Mouse (Mus musculus) adrenal gland (tissue): ENCODE results near the gene Acacb.

Experiments
- intact Hi-C: fragments of 180-260 bp; cut with DNase I; formaldehyde crosslinking; loops from one replicate; pipeline ENCODE4 v1.15.1; 2025

Acacb gene

DNA sequence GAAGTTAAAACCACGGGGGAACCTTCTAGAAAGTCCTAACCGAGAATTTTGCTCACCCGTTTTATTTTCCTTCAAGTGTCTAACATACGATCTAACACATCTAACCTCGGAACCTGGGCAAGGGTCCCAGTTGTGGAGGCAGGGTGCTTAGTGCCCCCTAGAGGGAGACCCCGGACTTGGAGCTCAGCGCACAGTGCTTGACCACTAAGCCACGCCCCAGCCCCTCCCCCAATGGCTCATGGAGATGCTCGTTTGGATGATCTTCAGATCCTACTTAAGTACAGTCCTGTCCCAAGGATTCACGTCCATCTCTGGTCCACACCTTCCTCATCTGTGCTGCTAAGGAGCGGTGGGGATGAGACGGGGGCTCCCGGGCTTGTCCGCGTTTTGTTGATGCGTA lies 28.3 kb downstream of the Acacb start:
- intact Hi-C loops = no loop called here

DNA sequence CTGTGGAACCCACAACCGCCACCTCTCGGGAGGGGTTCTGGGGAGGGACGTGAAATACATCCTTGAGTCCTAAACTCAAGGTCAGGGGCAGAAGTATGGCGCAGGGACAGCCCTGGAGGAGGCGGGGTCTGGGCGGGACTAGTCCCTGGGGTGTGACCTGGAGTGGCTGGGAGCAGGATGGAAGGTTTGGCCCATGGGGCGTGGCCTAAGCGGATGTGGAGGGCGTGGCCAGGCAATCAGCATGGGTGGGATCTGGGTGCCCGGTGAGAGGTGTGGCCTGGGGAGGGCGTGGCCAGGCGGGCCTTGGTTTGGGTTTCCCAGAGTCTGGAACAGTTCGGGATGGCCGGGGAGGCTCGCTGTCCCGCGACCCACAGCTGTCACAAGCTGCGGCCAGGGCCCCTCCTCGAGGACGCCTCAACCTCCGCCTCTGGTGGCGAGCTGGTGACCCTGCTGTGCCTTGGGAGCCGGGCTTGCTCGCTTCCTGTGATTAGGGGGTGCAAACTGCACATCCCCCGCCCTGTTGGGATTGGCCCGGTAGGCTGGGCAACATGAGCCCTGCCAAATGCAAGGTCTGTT lies 29.3 kb downstream of the Acacb start:
- intact Hi-C loops = no loop called here

DNA sequence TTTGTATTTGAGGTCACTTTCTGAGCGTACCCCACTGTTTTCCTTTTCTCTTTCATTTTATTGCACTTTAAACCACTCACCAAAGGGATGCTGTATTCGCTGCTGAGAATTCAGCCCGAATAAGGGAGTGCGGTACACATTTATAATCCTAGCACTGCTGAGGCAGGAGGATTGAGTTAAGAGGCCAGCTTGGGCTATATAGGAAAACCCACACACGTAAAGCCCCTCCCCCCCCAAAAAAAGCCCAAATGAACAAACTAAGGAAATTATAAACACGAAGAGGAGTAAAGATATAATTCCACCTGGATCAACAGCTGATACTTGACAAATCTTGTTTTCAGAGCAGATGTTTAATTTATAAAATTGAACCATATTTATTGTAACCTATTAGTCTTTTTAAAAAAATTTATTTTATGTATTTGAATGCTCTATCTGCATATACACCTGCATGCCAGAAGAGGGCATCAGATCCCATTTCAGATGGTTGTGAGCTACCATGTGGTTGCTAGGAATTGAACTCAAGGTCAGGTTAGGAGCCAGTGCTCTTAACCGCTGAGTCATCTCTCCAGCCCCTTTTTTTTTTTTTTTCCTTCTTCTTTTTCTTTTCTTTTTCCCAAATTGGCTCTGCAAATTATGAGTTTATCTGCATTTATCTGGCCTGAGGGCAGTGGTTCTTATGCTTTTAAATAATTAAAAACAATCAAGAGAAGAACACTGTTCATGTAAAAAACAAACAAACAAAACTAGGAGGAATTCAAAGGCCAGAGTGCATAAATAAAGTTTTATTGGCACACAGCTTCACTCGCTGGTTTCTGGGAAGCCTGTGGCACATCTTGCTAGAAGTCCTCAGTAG lies 30.4 kb downstream of the Acacb start:
- intact Hi-C loops = no loop called here

DNA sequence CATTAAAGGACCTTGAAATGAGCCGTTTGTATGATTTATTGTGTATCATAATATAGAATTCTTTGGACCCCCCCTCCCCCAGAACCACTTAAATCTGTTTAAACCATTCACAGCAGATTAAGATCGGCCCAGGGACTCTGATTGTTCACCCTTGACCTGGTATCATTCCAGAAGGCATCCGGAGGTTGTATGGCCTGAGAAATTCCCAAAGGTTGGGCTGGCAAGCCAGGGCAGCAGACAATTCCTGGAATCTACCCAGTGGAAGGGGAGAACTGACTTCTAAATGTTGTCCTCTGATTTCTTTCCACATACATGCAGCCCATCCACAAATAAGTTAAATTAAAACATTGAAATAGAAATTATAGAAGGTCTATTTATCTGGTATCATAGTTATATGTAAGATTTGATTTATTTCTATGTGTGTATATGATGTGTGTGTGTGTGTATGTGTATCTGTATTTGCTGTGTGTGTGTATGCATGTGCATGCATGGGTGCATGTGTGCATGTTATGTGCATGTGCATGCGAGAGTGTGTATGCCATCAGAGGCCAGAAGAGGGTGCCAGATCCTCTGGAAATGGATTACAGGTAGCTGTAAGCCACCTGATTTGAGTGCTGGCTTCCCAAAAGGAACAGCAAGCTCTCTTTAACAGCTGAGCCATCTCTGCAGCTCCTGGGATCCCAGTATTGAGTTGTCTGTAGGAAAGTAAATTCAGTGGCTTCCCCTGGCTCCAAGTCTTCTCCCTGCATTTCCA lies 31.8 kb downstream of the Acacb start:
- intact Hi-C loops = no loop called here

DNA sequence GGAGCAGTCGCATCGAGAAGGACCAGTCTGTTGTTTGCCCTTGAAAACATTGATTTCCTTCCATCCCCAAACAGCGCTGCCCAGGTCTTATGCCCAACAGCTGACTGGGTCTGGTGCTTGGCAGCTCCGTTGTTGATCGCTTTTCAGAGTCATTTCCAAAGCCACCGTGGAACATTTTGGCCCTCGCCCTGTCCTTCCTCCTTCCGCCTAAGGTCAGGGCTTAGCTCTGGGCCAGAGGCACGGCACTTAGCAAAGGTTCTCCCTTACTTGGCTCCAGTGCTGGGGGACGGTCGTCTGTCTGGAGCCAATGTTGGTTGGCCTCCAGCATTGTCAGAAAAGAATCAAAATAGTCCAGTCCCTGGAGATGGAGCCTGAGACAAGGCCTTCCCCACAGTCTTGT lies 33.2 kb downstream of the Acacb start:
- intact Hi-C loops = no loop called here

DNA sequence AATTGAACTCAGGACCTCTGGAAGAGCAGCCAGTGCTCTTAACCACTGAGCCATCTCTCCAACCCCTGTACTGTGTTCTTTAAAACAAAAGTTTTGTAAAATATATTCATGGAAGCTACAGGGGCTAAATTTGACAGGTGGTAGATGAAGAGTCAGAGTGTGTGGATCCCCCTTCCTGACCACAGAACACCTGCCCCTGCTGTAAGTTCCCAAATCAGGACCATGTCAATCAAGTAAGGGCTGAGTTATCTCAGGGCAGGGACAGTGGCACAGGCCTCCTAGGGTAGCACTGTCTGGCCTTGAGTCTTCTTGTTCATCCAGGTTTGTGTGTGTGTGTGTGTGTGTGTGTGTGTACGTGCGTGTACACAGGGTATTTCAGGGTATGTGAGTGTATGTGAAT lies 37.2 kb downstream of the Acacb start:
- intact Hi-C loops = loop anchor here (10.0 kb wide), 1 partner anchor 121 kb away; no protein-coding TSS in a partner anchor

DNA sequence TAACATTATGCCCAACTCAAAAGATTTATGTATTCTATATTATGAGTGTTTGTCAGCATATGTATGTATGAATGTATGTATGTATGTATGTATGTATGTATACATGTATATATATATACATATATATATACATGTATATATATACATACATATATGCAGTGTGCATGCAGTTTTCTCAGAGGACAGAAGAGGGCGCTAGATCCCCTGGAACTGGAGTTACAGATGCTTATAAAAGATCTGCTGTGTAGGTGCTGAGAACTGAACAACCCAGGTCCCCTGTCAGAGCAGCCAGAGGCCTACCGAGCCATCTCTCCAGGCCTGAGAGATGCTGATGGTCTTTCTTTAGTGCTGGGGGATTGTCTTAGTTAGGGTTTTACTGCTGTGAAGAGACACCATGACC lies 40.8 kb downstream of the Acacb start:
- intact Hi-C loops = loop anchor here (10.0 kb wide), 1 partner anchor 118 kb away; no protein-coding TSS in a partner anchor

DNA sequence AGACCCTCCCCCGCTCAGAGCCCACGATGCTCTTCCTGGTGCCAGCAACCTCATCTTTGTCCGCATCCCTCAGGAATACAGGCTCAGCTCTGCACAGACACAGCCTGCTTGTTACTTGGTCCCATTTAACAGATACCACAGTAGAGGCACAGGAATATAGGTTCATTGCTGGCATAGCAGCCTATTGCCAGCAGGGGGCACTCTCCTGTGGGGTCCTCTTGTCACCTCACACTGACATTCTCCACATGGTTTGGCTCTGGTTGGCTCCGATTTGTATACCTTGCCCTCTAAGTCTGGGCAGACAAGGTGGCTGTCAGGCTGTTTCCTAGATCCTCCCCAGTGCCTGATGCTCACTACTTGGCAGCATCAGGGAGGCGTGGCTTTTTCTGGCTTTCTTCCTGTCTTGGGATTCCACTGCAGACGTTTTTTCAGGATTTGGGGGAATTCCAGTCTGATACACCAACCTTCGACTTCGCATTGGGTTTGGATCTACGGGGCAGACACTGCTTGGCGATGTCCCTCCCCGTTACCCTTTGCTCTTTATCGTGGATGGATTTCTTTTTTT lies 42.6 kb downstream of the Acacb start:
- intact Hi-C loops = loop anchor here (10.0 kb wide), 1 partner anchor 116 kb away; no protein-coding TSS in a partner anchor

DNA sequence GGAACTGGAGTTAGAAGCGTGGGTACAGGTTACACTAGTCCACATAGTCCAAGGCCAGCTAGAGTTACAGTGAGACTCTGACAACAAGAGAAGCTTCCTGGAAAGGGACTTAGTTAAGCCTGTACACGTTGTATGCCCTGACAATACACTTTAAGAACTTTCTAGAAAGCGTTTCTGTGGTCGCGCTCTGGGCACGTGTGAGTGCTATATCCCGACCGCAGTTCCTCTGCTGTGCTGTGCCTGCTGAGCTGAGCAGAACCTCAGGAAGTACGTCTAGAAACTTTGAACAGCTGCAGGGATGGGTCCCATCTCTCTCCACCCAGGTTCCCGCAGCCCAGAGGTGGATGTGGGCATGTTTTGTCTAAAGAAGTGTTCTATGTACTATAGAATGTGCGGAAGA lies 47.8 kb downstream of the Acacb start:
- intact Hi-C loops = no loop called here

DNA sequence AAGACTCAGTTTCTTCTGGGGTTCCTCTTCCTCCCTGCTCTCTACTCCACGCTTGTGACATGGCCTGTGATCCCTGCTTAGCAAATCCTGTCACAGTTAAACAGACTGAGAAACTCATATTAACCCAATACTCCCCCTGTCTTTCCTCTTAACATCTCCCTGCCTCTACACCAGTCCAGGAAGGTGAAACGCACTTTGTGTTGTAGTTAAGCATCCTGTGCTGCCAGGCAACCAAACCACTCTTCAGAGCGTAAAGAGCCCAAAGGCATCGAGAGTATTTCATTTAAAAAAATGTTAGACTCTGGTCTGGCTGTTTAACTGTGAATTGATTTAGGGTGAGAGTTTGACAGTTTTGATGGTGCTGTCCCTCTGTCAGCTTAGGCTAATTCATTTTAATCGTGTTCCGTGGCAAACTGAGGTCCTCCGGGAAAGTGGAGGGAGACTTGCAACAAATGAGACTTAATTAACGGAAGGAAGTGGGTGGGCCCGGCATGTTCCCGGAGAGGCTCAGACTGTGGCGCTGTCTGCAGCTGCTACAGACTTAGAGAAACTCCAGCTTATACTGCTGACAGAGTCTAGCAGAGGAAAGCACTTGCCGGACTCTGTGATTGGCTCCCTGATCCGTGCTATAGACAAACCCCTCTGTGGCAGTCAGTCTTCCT lies 52.9 kb downstream of the Acacb start:
- intact Hi-C loops = no loop called here

DNA sequence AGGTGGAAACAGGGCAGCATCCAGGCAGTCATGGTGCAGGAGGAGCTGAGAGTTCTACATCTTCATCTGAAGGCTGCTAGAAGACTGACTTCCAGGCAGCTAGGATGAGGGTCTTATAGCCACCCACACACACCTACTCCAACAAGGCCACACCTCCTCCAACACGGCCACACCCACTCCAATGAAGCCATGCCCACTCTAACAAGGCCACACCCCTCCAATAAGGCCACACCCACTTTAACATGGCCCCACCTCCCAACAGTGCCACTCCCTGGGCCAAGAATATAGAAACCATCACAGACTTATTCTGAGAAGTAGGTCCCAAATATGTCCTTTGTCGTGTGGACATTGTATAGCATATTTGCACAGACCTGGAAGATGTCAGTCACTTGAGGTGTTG lies 59.8 kb downstream of the Acacb start:
- intact Hi-C loops = no loop called here

DNA sequence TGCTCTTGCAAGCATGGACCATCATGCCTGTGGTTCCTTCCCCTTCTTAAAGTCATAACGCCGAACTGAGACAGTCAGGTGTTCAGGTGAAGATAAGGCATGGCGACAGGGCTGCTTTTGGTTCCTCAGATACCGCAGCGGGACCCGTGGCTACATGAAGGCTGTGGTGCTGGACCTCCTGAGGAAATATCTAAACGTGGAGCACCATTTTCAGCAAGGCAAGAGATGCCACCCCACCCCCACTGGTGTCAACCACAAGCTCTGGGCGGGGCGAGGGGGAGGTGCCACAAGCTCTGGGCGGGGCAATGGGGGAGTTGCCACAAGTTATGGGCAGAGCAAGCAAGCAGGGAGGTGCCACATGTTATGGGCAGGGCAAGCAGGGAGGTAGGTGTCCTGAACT lies 66.8 kb downstream of the Acacb start:
- intact Hi-C loops = no loop called here

DNA sequence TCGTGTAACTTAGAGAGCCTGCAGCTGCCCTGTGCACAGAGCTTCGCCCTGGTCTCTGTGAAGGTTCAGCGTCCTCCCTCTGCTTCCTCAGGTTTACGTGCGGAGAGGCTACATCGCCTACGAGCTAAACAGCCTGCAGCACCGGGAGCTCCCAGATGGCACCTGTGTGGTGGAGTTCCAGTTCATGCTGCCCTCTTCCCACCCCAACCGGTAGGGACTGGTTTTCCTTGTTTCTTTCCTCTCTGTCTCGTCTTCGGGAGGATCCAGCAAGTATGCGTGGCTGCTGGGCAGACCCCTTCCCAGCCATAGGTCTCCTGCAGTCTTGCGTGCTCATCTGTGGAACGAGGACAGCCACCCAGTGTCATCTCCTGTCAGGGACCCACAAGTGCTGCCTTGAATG lies 72.4 kb downstream of the Acacb start:
- intact Hi-C loops = no loop called here

DNA sequence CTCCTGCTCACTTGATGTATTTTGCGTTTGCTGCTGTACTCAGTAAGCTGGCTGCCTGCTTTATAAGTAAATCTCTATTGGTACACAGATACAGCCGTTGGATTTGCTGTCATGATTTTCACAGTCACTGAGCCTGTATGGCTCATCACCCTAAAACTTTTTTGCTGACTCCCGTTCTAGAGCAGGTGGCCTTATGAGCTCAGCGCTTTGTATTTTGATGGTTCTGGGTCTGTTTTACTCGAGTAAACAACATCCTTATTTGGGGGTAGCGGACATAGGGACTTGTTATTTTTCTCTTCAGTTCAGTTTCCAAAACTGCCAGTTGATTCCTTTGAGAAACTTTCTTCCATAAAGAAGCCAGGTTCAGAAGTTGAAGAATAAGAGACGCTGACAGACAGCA lies 79.7 kb downstream of the Acacb start:
- intact Hi-C loops = no loop called here

DNA sequence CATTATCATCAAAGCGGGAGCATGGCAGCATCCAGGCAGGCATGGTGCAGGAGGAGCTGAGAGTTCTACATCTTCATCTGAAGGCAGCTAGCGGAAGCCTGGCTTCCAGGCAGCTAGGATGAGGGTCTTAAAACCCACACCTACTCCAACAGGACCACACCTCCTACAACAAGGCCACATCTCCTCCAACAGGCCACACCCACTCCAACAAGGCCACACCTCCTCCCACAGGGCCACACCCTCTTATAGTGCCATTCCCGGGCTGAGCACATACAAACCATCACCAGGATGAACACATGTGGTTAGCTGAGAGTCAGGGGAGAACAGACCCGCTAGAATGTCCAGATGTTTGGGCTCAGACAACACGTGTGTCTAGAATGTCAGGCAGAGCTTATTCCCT lies 82.6 kb downstream of the Acacb start:
- intact Hi-C loops = no loop called here

DNA sequence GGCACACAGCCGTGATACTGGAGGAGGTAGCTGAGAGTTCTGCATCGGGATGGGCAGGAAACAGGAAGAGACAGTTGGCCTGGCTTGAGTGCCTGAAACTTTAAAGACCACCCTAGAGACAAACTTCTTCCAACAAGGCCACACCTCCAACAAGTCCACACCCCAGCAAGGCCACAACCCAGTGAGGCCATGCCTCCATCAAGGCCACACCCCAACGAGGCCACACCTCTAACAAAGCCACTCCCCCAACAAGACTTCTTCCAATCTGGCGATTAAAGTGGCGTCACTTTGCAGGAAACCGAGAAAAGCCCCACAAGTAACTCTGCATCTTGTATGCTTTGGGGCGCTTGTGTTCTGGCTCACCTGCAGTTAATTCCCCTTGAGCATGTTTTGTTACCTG lies 92.6 kb downstream of the Acacb start:
- intact Hi-C loops = no loop called here

DNA sequence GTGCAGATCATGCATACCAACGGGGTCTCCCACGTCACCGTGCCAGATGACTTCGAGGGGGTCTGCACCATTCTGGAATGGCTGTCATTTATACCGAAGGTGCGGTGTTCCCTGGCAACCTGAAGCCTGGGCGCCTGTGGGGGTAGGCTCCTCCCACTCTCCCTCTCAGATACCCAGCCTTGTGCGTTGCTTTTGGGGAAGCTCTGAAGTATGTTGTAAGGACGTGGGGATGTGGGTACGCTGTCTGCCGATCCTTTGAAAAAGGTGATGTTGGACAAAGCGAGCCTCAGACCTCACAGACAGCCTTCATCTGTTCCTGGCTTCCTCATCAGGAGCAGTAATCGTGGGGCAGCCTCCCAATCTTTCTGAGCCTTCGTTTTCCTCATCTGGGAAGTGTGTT lies 93.4 kb downstream of the Acacb start:
- intact Hi-C loops = no loop called here

DNA sequence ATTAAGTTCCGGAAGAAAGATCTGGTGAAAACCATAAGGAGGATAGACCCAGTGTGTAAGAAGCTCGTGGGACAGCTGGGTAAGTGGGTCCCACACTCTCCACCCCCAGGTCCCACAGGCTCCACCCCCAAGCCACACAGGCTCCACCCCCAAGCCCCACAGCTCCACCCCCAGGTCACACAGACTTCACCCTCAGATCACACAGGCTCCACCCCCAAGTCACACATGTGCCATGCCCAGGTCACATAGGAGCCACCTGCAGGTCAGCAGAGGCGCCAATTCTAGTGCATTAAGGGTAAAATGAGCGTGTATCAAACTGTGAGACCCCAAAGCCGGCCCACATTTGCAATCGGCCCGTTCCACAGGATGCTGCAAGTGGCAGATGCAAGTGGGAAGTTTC lies 100.1 kb downstream of the Acacb start:
- intact Hi-C loops = loop anchor here (2.0 kb wide), 1 partner anchor 62 kb away; no protein-coding TSS in a partner anchor

DNA sequence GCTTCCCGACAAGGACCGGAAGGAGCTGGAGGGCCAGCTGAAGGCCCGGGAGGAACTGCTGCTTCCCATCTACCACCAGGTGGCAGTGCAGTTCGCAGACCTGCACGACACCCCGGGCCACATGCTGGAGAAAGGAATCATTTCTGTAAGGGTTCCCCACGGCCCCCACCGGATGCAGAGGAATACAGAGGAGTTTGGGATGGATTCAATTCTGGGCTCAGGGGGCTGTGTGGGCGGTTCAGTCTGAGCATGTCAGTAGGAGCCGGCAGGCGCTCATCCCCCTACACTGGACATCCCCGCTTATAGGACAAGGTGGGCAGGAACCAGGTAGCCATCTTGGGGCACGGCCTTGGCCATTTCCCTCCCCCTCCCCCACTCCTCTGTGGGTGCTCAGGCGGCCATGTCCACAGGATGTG lies 101.8 kb downstream of the Acacb start:
- intact Hi-C loops = no loop called here

DNA sequence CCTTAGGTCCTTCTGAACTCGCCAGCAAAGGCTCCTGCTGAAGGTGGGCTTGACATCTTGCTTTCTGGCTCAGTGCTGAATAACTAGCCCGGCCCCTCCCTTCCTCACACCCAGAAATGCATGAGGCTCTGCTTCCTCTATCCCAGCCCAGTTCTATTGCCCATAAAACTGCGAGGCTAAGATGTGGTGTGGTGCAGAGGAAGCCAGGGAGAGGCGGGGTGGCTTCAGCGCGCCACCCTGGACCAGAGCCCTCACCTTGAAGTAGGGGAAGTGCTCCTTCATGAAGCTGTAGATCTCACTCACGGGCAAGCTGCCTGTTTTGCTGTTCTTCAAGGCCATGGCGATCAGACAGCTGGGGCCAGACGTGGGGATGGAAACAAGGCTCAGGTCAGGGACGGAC lies 113.2 kb downstream of the Acacb start:
- intact Hi-C loops = no loop called here

DNA sequence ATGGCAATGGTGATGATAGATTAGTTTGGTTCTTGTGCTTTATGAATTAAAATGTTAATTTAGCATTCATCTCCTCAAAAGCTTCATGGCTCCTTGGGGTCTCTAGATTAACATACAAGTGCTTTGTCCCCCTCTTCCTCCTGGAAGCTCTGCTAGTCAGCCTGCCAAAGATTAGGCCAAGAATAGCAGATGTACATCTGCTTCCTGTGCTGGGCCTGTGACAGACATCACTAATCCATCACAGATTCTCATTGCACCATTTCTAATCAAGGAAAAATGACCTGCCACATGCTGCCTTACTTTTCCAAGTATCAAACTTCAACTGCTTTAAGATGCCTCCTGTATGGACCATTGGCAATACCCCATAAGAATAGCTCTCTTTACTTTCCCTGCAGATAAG lies 115.2 kb downstream of the Acacb start:
- intact Hi-C loops = no loop called here
